Mouse (Mus musculus): ENCODE results near the gene Zhx3. TPM values are rescaled to one million over a fixed set of nuclear protein-coding genes. Genes with fewer than 3 reads are reported as not detected.

Gene Zhx3
- total RNA-seq, 1 experiment = 1.3 TPM

DNA sequence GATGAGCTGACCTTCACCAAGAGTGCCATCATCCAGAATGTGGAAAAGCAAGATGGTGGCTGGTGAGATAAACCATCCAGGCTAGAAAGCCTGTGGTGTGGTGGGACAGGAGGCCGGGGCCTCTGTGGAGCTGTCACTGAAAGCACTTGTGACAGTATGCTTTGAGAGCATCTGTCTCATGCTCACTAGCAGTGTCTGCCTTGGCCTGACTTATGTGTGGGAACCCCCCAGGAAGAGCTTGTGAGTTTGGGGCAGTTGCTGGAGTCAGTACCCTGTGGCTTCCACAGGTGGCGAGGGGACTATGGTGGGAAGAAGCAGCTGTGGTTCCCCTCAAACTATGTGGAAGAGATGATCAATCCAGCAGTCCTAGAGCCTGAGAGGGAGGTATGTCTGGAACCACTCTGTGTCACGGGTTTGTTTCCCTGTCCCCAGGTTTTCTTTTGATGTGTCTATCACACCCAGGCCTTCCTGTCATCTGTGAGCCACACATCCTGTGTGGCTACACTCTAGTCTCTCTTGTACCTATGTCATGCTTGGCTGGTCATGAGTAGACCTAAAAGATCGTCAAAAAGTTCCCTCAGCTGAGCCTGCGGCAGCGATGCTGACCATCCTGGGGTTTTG, 116.1 kb downstream of the Zhx3 start:
- H3K4me3 ChIP-seq (ENCODE audit: insufficient read depth in 1 of 2, low read depth in 1 of 2, low read length in 2 of 2, poor library complexity in 1 of 2, severe bottlenecking in 1 of 2) = no peak overlapping the region
- no peaks in the 10 kb centered on the region for H3K9me3 ChIP-seq (ENCODE audit: control insufficient read depth, insufficient read depth, low read depth, low read length)
- no peak overlapping the region for H3K27ac ChIP-seq (ENCODE audit: insufficient read depth, low read depth, low read length, poor library complexity, severe bottlenecking)
- no peaks in the 10 kb centered on the region for H3K4me1 ChIP-seq (ENCODE audit: control insufficient read depth in 2 of 2, insufficient read depth in 2 of 2, low read length in 2 of 2, poor library complexity in 1 of 2)
- H3K9ac ChIP-seq (ENCODE audit: insufficient read depth, low read depth, low read length, poor library complexity, severe bottlenecking) = no peak overlapping the region
- TF ChIP-seq ZC3H11A (IDR thresholded peaks at IDR 0.05; ENCODE audit: borderline replicate concordance, low read depth, low read length) (no peak), CHD2 (IDR thresholded peaks at IDR 0.05; ENCODE audit: low read depth, low read length) (no peak), ZNF384 (IDR thresholded peaks at IDR 0.05; ENCODE audit: low read depth, low read length) (no peak), MAFK (IDR thresholded peaks at IDR 0.05; ENCODE audit: insufficient read depth, low read depth, low read length) (no peak), HCFC1 (IDR thresholded peaks at IDR 0.05; ENCODE audit: borderline replicate concordance, insufficient read depth, low read length) (no peak)
- DNase-seq (ENCODE audit: low read depth, low spot score) = no peak
- peaks cover 86% of the 10 kb centered on the region for H3K36me3 ChIP-seq (ENCODE audit: control insufficient read depth, insufficient read depth, low read length, poor library complexity, severe bottlenecking)
- in situ Hi-C loops (cut with MboI; ENCODE audit: low sequenced_read_pairs in 2 of 2, unreplicated experiment in 2 of 2) = no loop called here

DNA sequence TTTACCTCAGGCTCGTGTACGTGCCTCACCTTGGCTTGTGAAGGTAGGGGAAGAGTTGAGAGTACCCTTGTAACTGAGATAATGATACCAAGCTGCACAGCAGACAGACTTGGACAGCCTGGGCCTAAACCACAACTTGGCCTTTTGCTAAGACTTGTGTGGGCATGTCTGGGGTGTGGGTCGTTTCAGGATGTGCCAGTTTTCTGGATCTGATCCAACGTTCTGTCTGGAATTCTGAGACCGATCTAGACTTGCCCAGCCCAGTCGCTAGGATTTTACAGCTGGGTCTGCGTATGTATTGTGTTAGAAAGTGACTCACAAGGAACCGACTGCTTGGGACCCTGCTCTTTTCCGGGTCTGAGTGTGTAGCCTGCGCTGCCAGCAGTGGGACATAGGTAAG, 125.7 kb downstream of the Zhx3 start:
- Histone ChIP-seq H3K4me1 (ENCODE audit: control insufficient read depth in 2 of 2, insufficient read depth in 2 of 2, low read length in 2 of 2, poor library complexity in 1 of 2) (peaks cover 5% of the 10 kb centered on the region in 2 experiments; a peak in 2 of 4 replicates), H3K9ac (ENCODE audit: insufficient read depth, low read depth, low read length, poor library complexity, severe bottlenecking) (no peak overlapping the region), H3K9me3 (ENCODE audit: control insufficient read depth, insufficient read depth, low read depth, low read length) (no peaks in the 10 kb centered on the region), H3K36me3 (ENCODE audit: control insufficient read depth, insufficient read depth, low read length, poor library complexity, severe bottlenecking) (peaks cover 25% of the 10 kb centered on the region), H3K4me3 (ENCODE audit: insufficient read depth in 1 of 2, low read depth in 1 of 2, low read length in 2 of 2, poor library complexity in 1 of 2, severe bottlenecking in 1 of 2) (no peak overlapping the region), H3K27ac (ENCODE audit: insufficient read depth, low read depth, low read length, poor library complexity, severe bottlenecking) (no peak overlapping the region)
- TF ChIP-seq ZC3H11A (IDR thresholded peaks at IDR 0.05; ENCODE audit: borderline replicate concordance, low read depth, low read length) (no peak), ZNF384 (IDR thresholded peaks at IDR 0.05; ENCODE audit: low read depth, low read length) (no peak), HCFC1 (IDR thresholded peaks at IDR 0.05; ENCODE audit: borderline replicate concordance, insufficient read depth, low read length) (no peak), MAFK (IDR thresholded peaks at IDR 0.05; ENCODE audit: insufficient read depth, low read depth, low read length) (no peak), CHD2 (IDR thresholded peaks at IDR 0.05; ENCODE audit: low read depth, low read length) (no peak)
- DNase-seq (ENCODE audit: low read depth, low spot score) = no peak
- in situ Hi-C loops (cut with MboI; ENCODE audit: low sequenced_read_pairs in 2 of 2, unreplicated experiment in 2 of 2) = no loop called here

DNA sequence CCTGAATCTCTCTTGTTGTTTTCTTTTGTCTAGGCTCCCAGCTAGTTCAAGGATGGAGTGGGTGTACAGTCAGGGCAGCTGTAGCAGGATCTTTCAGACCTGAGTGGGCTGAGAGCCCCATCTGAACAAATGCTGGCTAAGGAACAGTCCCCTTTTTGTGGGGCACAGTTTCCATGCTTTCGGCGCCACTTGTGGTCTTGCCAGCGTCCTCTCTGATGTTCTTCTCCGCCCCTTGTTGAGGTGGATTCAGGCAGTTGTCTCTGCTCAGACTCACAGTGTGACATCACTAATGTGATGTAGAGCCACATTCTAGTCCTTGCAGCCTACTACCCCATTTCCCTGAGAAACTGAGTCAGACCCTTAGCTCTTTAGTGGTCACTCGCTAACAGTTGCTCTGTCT, 126.2 kb downstream of the Zhx3 start:
- Histone ChIP-seq H3K9ac (ENCODE audit: insufficient read depth, low read depth, low read length, poor library complexity, severe bottlenecking) (no peak overlapping the region), H3K4me3 (ENCODE audit: insufficient read depth in 1 of 2, low read depth in 1 of 2, low read length in 2 of 2, poor library complexity in 1 of 2, severe bottlenecking in 1 of 2) (no peak overlapping the region), H3K9me3 (ENCODE audit: control insufficient read depth, insufficient read depth, low read depth, low read length) (no peaks in the 10 kb centered on the region), H3K27ac (ENCODE audit: insufficient read depth, low read depth, low read length, poor library complexity, severe bottlenecking) (no peak overlapping the region), H3K36me3 (ENCODE audit: control insufficient read depth, insufficient read depth, low read length, poor library complexity, severe bottlenecking) (peaks cover 21% of the 10 kb centered on the region), H3K4me1 (ENCODE audit: control insufficient read depth in 2 of 2, insufficient read depth in 2 of 2, low read length in 2 of 2, poor library complexity in 1 of 2) (peaks cover 5 to 8% of the 10 kb centered on the region in 2 experiments; a peak in 2 of 4 replicates)
- in situ Hi-C loops (cut with MboI; ENCODE audit: low sequenced_read_pairs in 2 of 2, unreplicated experiment in 2 of 2) = no loop called here
- TF ChIP-seq MAFK (IDR thresholded peaks at IDR 0.05; ENCODE audit: insufficient read depth, low read depth, low read length) (no peak), HCFC1 (IDR thresholded peaks at IDR 0.05; ENCODE audit: borderline replicate concordance, insufficient read depth, low read length) (no peak), ZNF384 (IDR thresholded peaks at IDR 0.05; ENCODE audit: low read depth, low read length) (no peak), CHD2 (IDR thresholded peaks at IDR 0.05; ENCODE audit: low read depth, low read length) (no peak), ZC3H11A (IDR thresholded peaks at IDR 0.05; ENCODE audit: borderline replicate concordance, low read depth, low read length) (no peak)
- no peak for DNase-seq (ENCODE audit: low read depth, low spot score)

DNA sequence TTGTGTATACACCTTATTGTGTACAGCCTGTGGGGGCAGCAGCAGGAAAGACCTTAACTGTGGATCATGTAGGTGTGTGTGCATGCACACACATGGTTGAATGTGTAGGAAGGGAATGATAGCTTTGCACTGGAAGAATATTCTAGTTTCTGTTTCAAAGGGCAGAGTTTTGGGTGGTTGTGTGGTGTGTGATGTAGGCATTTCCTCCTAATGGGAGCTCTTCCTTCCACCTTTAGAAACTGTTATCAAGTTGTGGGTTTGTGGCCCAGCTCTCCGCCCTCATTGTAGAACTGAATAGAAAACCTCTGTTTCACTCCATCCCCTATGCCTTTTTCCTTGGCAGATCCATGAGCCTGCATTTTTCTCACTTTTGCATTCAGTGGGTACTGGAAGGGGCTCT, 127.3 kb downstream of the Zhx3 start:
- in situ Hi-C loops (cut with MboI; ENCODE audit: low sequenced_read_pairs in 2 of 2, unreplicated experiment in 2 of 2) = no loop called here
- TF ChIP-seq HCFC1 (IDR thresholded peaks at IDR 0.05; ENCODE audit: borderline replicate concordance, insufficient read depth, low read length) (no peak), ZC3H11A (IDR thresholded peaks at IDR 0.05; ENCODE audit: borderline replicate concordance, low read depth, low read length) (no peak), CHD2 (IDR thresholded peaks at IDR 0.05; ENCODE audit: low read depth, low read length) (no peak), ZNF384 (IDR thresholded peaks at IDR 0.05; ENCODE audit: low read depth, low read length) (no peak), MAFK (IDR thresholded peaks at IDR 0.05; ENCODE audit: insufficient read depth, low read depth, low read length) (no peak)
- peaks cover 13% of the 10 kb centered on the region; the same call in 1 of the 2 replicates for H3K36me3 ChIP-seq (ENCODE audit: control insufficient read depth, insufficient read depth, low read length, poor library complexity, severe bottlenecking)

More for the DNA sequence above, 127.3 kb downstream of the Zhx3 start:
- Histone ChIP-seq H3K4me3 (ENCODE audit: insufficient read depth in 1 of 2, low read depth in 1 of 2, low read length in 2 of 2, poor library complexity in 1 of 2, severe bottlenecking in 1 of 2) (no peak overlapping the region), H3K27ac (ENCODE audit: insufficient read depth, low read depth, low read length, poor library complexity, severe bottlenecking) (no peak overlapping the region), H3K9me3 (ENCODE audit: control insufficient read depth, insufficient read depth, low read depth, low read length) (no peaks in the 10 kb centered on the region), H3K9ac (ENCODE audit: insufficient read depth, low read depth, low read length, poor library complexity, severe bottlenecking) (no peak overlapping the region), H3K4me1 (ENCODE audit: control insufficient read depth in 2 of 2, insufficient read depth in 2 of 2, low read length in 2 of 2, poor library complexity in 1 of 2) (peaks cover 5 to 8% of the 10 kb centered on the region in 2 experiments; a peak in 2 of 4 replicates)
- DNase-seq (ENCODE audit: low read depth, low spot score) = no peak
